Mouse (Mus musculus): ENCODE data around the gene F3. TPM values are rescaled to one million over a fixed set of nuclear protein-coding genes. Genes with fewer than 3 reads are reported as not detected.

F3 gene
- polyA plus RNA-seq, 1 experiment: 168 TPM

- H3K27ac ChIP-seq (ENCODE audit: insufficient read depth, low read length): peak overlapping the region; percentile 47
- no peak for TF ChIP-seq CTCF (IDR thresholded peaks at IDR 0.05; ENCODE audit: borderline replicate concordance, insufficient read depth, low read length)
- TF ChIP-seq POLR2A (IDR thresholded peaks at IDR 0.05; ENCODE audit: low read depth, low read length): no peak
- no peak overlapping the region for H3K4me3 ChIP-seq (ENCODE audit: insufficient read depth, low read length)
- H3K4me1 ChIP-seq (ENCODE audit: control insufficient read depth, insufficient read depth, low read length): peaks cover 23% of the 10 kb centered on the region
Measured at GRCm38 (mm10) chr3:121703155-121703879, 20.0 kb upstream of the F3 start.

GRCm38 (mm10) chr3:121703880-121704243 is 19.5 kb upstream of the F3 start:
- Histone ChIP-seq H3K4me1 (ENCODE audit: control insufficient read depth, insufficient read depth, low read length) (peaks cover 23% of the 10 kb centered on the region), H3K27ac (ENCODE audit: insufficient read depth, low read length) (peak overlapping the region; percentile 47), H3K4me3 (ENCODE audit: insufficient read depth, low read length) (no peak overlapping the region)
- TF ChIP-seq CTCF (IDR thresholded peaks at IDR 0.05; ENCODE audit: borderline replicate concordance, insufficient read depth, low read length): no peak
- no peak for TF ChIP-seq POLR2A (IDR thresholded peaks at IDR 0.05; ENCODE audit: low read depth, low read length)

DNA sequence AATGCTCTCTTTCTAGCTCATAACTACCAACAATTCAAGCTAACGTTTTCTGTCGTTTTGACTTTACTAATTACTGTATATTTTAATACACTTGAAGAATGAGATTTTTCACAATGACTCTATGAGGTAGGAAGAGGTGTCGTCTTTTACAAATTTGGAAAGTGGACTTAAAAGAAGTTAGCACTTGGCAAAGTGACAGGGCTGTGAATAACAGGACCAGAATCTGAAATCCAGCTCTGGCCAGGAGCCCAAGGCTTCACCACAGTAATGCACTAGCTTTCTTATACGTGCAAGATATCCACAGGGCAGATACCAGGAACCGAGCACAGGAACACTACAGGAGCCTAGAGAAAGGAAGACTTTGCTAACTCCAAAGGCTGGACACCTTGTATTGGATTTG is 17.2 kb upstream of the F3 start:
- peaks cover 17% of the 10 kb centered on the region for H3K4me1 ChIP-seq (ENCODE audit: control insufficient read depth, insufficient read depth, low read length)
- H3K4me3 ChIP-seq (ENCODE audit: insufficient read depth, low read length): no peak overlapping the region
- TF ChIP-seq CTCF (IDR thresholded peaks at IDR 0.05; ENCODE audit: borderline replicate concordance, insufficient read depth, low read length) (no peak), POLR2A (IDR thresholded peaks at IDR 0.05; ENCODE audit: low read depth, low read length) (no peak)
- H3K27ac ChIP-seq (ENCODE audit: insufficient read depth, low read length): peak overlapping the region; percentile 81

- H3K27ac ChIP-seq (ENCODE audit: insufficient read depth, low read length): peak overlapping the region; percentile 81; the same call in 1 of the 2 replicates
- no peak for TF ChIP-seq CTCF (IDR thresholded peaks at IDR 0.05; ENCODE audit: borderline replicate concordance, insufficient read depth, low read length)
- TF ChIP-seq POLR2A (IDR thresholded peaks at IDR 0.05; ENCODE audit: low read depth, low read length): no peak
- no peak overlapping the region for H3K4me3 ChIP-seq (ENCODE audit: insufficient read depth, low read length)
- H3K4me1 ChIP-seq (ENCODE audit: control insufficient read depth, insufficient read depth, low read length): peaks cover 17% of the 10 kb centered on the region
Measured at GRCm38 (mm10) chr3:121707106-121707505, 16.2 kb upstream of the F3 start.

- H3K27ac ChIP-seq (ENCODE audit: insufficient read depth, low read length): peak overlapping the region; percentile 56
- peaks cover 10% of the 10 kb centered on the region for H3K4me1 ChIP-seq (ENCODE audit: control insufficient read depth, insufficient read depth, low read length)
- TF ChIP-seq POLR2A (IDR thresholded peaks at IDR 0.05; ENCODE audit: low read depth, low read length) (no peak), CTCF (IDR thresholded peaks at IDR 0.05; ENCODE audit: borderline replicate concordance, insufficient read depth, low read length) (no peak)
- H3K4me3 ChIP-seq (ENCODE audit: insufficient read depth, low read length): no peak overlapping the region
Measured at GRCm38 (mm10) chr3:121710894-121711531, 12.3 kb upstream of the F3 start.

DNA sequence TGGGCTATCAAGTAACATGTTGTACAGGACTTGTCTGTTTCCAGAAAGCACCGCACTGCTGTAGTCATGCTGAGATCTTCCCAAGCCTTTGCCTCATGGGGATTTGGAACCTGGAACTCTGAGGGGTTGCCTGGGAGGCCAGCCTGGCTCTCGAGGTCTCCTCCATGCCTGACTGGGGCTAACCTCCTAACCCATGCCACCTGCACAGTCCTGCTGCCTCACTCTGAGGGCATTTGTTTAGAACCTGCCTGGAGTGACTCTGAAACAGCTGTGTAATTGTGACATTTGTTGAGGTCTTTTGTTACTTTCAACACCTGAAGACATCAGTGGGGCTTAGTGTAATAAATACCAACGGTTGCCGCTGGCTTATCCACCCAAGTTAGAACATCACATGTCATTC is 11.1 kb upstream of the F3 start:
- peak overlapping the region; percentile 48 for H3K27ac ChIP-seq (ENCODE audit: insufficient read depth, low read length)
- TF ChIP-seq POLR2A (IDR thresholded peaks at IDR 0.05; ENCODE audit: low read depth, low read length) (no peak), CTCF (IDR thresholded peaks at IDR 0.05; ENCODE audit: borderline replicate concordance, insufficient read depth, low read length) (no peak)
- H3K4me1 ChIP-seq (ENCODE audit: control insufficient read depth, insufficient read depth, low read length): peaks cover 1% of the 10 kb centered on the region; the same call in 1 of the 2 replicates
- H3K4me3 ChIP-seq (ENCODE audit: insufficient read depth, low read length): no peak overlapping the region

DNA sequence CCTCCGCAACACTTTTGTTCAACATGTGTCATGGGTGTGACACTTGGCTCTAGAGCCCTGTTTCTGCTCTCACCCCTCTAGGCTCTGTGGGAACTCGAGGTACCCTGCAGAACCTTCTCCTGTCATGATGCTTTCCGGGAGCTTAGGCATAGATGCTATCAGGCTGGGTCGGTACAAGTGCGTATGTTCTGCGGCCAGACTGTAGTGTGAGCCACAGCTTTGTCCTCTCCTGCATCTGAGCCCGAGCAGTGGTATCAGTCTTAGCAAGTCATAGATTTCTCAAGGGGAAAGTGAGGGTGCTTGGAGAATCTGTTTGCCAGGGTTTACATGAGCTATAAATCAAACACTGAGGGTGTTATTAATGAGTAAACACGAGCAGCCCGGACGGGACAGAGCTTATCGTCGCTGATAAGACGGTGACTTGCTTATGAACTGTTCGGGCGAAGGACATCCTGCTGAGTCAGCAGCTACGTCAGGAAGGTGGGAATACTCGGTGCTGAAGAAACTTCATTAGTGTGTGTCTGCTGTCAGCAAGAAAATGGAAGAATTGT is 10.1 kb upstream of the F3 start:
- H3K4me3 ChIP-seq (ENCODE audit: insufficient read depth, low read length): no peak overlapping the region
- H3K4me1 ChIP-seq (ENCODE audit: control insufficient read depth, insufficient read depth, low read length): no peaks in the 10 kb centered on the region; the same call in 1 of the 2 replicates

GRCm38 (mm10) chr3:121713816-121714215 is 9.5 kb upstream of the F3 start:
- Histone ChIP-seq H3K27ac (ENCODE audit: insufficient read depth, low read length) (no peak overlapping the region), H3K4me1 (ENCODE audit: control insufficient read depth, insufficient read depth, low read length) (no peaks in the 10 kb centered on the region; the same call in 1 of the 2 replicates), H3K4me3 (ENCODE audit: insufficient read depth, low read length) (no peak overlapping the region)
- TF ChIP-seq POLR2A (IDR thresholded peaks at IDR 0.05; ENCODE audit: low read depth, low read length) (no peak), CTCF (IDR thresholded peaks at IDR 0.05; ENCODE audit: borderline replicate concordance, insufficient read depth, low read length) (no peak)

More for the DNA sequence above, 10.1 kb upstream of the F3 start:
- TF ChIP-seq POLR2A (IDR thresholded peaks at IDR 0.05; ENCODE audit: low read depth, low read length): no peak
- no peak for TF ChIP-seq CTCF (IDR thresholded peaks at IDR 0.05; ENCODE audit: borderline replicate concordance, insufficient read depth, low read length)
- H3K27ac ChIP-seq (ENCODE audit: insufficient read depth, low read length): no peak overlapping the region

- H3K4me3 ChIP-seq (ENCODE audit: insufficient read depth, low read length): no peak overlapping the region
Measured at GRCm38 (mm10) chr3:121714461-121714860, 8.9 kb upstream of the F3 start.

DNA sequence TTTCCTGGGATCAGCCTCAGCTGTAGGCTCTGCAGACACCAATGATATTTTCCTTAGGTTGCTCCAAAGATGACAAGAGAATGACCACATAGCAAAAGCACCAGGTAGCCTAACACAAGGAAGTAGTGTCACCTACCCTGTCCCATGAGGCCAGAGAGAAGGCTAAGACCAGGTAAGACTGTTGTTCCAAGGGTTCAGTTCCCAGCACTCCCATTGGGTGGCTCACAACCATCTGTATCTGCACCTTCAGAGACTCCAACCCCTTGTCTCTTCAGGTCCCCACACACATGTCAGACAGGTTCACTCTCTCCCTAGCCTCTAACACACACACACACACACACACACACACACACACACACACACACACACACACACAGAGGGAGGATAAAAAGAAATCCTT is 8.0 kb upstream of the F3 start:
- H3K27ac ChIP-seq (ENCODE audit: insufficient read depth, low read length): no peak overlapping the region
- H3K4me1 ChIP-seq (ENCODE audit: control insufficient read depth, insufficient read depth, low read length): peaks cover 1% of the 10 kb centered on the region; the same call in 1 of the 2 replicates
- TF ChIP-seq CTCF (IDR thresholded peaks at IDR 0.05; ENCODE audit: borderline replicate concordance, insufficient read depth, low read length): no peak
- no peak overlapping the region for H3K4me3 ChIP-seq (ENCODE audit: insufficient read depth, low read length)

More at GRCm38 (mm10) chr3:121714461-121714860, 8.9 kb upstream of the F3 start:
- H3K27ac ChIP-seq (ENCODE audit: insufficient read depth, low read length): no peak overlapping the region
- TF ChIP-seq CTCF (IDR thresholded peaks at IDR 0.05; ENCODE audit: borderline replicate concordance, insufficient read depth, low read length): no peak
- TF ChIP-seq POLR2A (IDR thresholded peaks at IDR 0.05; ENCODE audit: low read depth, low read length): no peak
- H3K4me1 ChIP-seq (ENCODE audit: control insufficient read depth, insufficient read depth, low read length): no peaks in the 10 kb centered on the region; the same call in 1 of the 2 replicates

All from embryonic fibroblast, embryonic 13.5 days (primary cell).